Mouse (Mus musculus) B cell, adult 2 months (primary cell): ENCODE measurements around the gene Notch4.

Experiments used
- DNase-seq, 2 experiments: peaks; one replicate each; pipeline ENCODE4 v3.0.0; 2022

The Notch4 gene

GRCm38 (mm10) chr17:34572361-34572760, 8.3 kb downstream of the Notch4 start:
- DNase-seq = no peak

- no peak for DNase-seq
These were observed 12.5 kb downstream of the Notch4 start for GRCm38 (mm10) chr17:34576577-34576976.

- DNase-seq = peak; percentile 62 to 71
These were observed 14.0 kb downstream of the Notch4 start for GRCm38 (mm10) chr17:34578070-34578469.

- DNase-seq = no peak
These were observed 18.5 kb downstream of the Notch4 start for GRCm38 (mm10) chr17:34582528-34582927.

- no peak for DNase-seq
These were observed 19.3 kb downstream of the Notch4 start for GRCm38 (mm10) chr17:34583397-34583796.

- DNase-seq = no peak
These were observed 19.8 kb downstream of the Notch4 start for GRCm38 (mm10) chr17:34583819-34584218.

GRCm38 (mm10) chr17:34585121-34585520, 21.1 kb downstream of the Notch4 start:
- DNase-seq = no peak

GRCm38 (mm10) chr17:34585877-34586771, 22.1 kb downstream of the Notch4 start:
- no peak for DNase-seq

GRCm38 (mm10) chr17:34586796-34587422, 22.8 kb downstream of the Notch4 start:
- DNase-seq = peak; percentile 71 to 72

- DNase-seq = peak; percentile 99 to 100
These were observed 23.3 kb downstream of the Notch4 start for GRCm38 (mm10) chr17:34587423-34587811.

GRCm38 (mm10) chr17:34587814-34588213, 23.7 kb downstream of the Notch4 start:
- DNase-seq = no peak

GRCm38 (mm10) chr17:34588767-34589166, 24.7 kb downstream of the Notch4 start:
- no peak for DNase-seq

GRCm38 (mm10) chr17:34589206-34589605, 25.1 kb downstream of the Notch4 start:
- DNase-seq = no peak

- peak; percentile 61 to 64 for DNase-seq
These were observed 25.6 kb downstream of the Notch4 start, which contains the start of gene Gpsm3 for GRCm38 (mm10) chr17:34589681-34590101. Gene Gpsm3, plus strand, starts transcription at chr17:34589806.

GRCm38 (mm10) chr17:34590154-34590987, 26.3 kb downstream of the Notch4 start:
- no peak for DNase-seq

GRCm38 (mm10) chr17:34591029-34591993, 27.2 kb downstream of the Notch4 start, which contains the start of gene Pbx2:
Gene Pbx2, plus strand, starts transcription at chr17:34591266.
- DNase-seq = peak; percentile 22 to 29

GRCm38 (mm10) chr17:34591994-34592375, 27.9 kb downstream of the Notch4 start:
- DNase-seq = peak; percentile 77 to 79

- DNase-seq = no peak
These were observed 28.8 kb downstream of the Notch4 start for GRCm38 (mm10) chr17:34592581-34593549.

GRCm38 (mm10) chr17:34593752-34594525, 29.9 kb downstream of the Notch4 start:
- DNase-seq = no peak

GRCm38 (mm10) chr17:34596098-34596497, 32.0 kb downstream of the Notch4 start:
- DNase-seq = no peak
